16 mouse cellular contexts compared by ENCODE assay signal in genomic region chr4:117325076-117325475, GRCm38 (mm10).
"Had no signal": no experiment of that assay in that cellular context is flagged by ENCODE, and none has a peak within 500 bp of the region (broad histone marks: within the 10 kb centered on the region; RNA-seq: fewer than 3 reads in every experiment).

No protein-coding gene starts in this region.

- DNase-seq: cerebellum, adult 9-10 months; cerebellum, adult 9-11 months; cerebellum, postnatal 10 days; cerebellum, postnatal 14 days; cerebellum, postnatal 25 days; cerebellum, postnatal 36 days; embryo, embryonic 11 days; forebrain, postnatal 0 days; gastrocnemius, adult 2 months; gastrocnemius, postnatal 10 days; gastrocnemius, postnatal 14 days; gastrocnemius, postnatal 25 days; gastrocnemius, postnatal 36 days; heart, adult 11 months; heart, adult 18-20 months; heart, adult 2 months had no signal
